Mouse (Mus musculus): Measurements from ENCODE around the gene H2-M5.
"Not testable (repeated sequence)": the region's sequence is repeated elsewhere in the genome, so short reads cannot be mapped to it uniquely, and the experiment has no call there.

Gene H2-M5

GRCm38 (mm10) chr17:36993770-36994325 lies 4.5 kb upstream of the H2-M5 start:
- DNase-seq (ENCODE audit: low spot score), result no peak

DNA sequence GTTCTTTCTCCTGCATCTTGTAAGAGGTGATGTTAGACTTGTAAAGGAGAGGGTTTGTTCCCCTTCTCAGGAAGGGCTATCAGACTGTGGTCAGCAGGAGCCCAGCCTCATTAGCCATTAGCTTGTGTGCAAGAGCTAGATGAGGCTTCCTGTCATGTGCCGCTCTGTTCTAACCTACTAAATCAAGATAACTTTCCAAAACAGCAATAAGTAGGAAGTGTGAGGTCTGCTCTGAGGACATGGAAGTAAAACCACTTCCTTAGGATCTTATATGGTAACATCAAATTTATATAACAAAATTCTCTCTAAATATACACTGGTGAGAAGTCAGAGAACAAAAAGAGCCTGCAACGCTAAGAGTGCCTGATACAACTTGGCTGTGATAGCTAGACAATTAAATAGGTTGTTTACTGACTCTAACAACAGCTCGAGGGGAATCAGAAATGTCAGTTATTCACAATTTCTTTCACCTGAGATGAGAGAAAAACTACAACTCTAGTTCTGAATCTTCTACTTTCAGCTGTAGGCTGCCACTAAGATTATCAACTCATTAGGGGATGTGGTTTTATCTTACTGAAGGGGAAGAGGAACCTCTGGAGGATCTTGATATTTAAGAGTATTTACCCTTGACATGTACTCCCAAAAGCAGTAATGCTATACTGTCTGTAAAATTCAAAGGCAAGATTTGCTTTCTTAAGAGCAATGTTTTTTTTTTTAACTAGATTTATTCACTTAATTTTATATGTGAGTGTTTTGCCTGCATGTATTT lies 3.2 kb upstream of the H2-M5 start:
- DNase-seq (ENCODE audit: low spot score), result no peak

DNA sequence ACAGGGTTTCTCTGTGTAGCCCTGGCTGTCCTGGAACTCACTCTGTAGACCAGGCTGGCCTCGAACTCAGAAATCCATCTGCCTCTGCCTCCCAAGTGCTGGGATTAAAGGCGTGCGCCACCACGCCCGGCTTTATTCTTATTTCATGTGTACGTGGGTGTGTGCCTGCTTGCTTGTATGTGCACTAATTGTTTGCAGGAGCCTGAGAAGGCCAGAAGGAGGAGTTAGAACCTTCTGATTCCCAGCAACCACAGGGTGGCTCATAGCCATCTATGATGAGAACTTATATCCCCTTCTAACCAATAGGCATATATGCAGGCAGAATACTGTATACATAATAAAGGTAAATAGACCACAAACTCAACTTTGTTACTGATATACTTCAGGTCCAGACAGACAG lies 1.3 kb upstream of the H2-M5 start:
- not testable (repeated sequence) for DNase-seq (ENCODE audit: low spot score)

- no peak for DNase-seq (ENCODE audit: low spot score)
These were observed 862 bp downstream of the H2-M5 start for GRCm38 (mm10) chr17:36988475-36988874.

DNA sequence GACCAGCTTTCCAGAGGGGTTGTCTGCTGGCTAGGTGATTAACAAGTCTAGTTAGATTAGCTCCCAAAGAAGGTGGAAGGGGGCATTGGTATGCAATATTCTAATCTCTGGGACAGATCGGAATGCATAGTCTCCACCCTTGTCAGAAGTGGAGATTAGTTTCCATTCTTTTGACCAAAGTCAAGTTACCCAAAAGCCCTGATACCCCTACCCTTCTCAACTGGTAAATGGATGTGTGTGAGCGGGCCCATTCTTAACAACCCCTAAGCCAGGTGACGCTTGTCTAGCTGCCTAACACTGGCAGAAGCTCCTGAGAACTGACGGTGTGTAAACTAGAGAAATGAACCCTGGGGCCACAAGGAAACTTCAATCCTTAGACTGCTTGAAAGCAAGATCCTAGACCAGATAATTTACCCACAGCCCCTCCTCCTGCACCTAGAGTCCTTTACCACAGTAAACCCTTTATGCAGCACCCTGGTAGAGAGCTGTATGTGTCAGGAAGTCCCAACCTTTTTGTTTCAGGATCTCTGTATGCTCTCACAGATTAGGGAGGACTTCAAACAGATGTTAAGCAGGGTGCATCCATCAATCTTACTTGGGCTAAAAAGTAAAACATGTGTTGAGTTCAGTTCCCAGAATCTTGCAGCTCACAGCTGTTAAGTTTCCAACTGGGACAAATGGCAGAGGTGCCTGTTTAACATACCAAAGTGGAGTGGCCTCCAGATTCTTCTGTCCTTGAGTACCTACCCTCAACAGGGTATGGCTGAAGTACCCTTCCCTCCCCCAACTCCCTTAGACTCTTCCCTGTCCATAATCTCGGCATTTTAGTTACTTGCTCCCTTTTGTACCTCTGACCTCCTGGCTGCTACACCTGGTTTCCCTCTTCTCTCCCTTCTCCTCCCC lies 6.8 kb downstream of the H2-M5 start:
- peak; percentile 69 for DNase-seq (ENCODE audit: low spot score)

GRCm38 (mm10) chr17:36981845-36982244 lies 7.5 kb downstream of the H2-M5 start:
- DNase-seq (ENCODE audit: low spot score), result peak; percentile 86

DNA sequence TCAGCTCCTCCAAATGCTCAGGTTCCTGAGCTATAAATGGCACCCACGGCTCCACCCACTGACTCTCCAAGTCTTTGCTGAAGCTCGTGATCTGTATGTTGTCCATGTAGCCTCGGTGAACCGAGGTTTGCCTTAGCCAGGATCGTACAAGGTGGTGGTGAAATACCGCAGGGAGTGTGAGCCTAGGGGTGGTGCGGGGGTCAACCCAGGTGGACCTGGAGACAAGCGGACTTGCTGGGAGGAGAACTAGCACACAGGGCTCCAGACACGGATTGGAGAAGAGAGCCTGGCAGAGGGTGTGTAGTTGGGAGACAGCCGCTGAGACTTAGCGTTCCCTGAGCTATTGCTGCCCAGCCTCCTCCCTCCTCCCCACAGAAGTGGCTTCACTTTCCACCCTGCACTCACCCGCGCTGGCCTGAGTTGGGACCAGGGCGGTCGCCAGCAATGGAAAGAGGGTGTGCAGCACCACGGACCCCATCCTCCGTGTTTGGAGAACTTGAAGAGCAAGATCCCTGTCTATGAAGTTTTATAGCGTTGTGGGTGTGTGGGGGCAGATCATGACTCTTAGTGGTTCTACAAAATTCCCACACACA lies 8.0 kb downstream of the H2-M5 start, which contains the start of gene 2410137M14Rik:
2410137M14Rik (minus strand) TSS at position 17 of the 593 bp plus-strand sequence.
- DNase-seq (ENCODE audit: low spot score), result peak; percentile 62

DNA sequence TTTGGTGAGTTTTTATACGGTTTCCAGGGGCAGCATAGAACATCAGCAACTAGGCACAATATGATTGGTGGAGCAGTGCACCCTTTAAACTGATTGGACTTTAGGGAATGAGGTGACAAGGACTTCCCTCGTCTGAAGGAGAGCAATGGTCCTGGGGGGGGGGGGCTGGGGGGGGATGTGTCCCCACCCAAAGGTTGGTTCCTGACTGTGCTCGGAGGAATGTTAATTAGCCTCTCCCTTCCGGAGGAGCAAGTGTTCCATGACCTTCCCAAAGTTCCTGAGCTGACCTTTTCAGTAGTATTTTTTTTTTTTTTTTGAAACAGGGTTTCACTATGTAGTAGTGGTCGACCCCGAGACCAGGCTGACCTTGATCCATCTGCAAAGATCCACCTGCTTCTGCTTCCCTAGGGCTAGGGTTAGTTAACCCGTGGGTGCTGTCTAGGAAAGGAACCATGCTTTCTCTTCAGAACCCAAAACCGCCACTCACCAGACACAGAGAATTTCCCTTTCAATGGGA lies 16.0 kb downstream of the H2-M5 start:
- DNase-seq (ENCODE audit: low spot score), result no peak

DNA sequence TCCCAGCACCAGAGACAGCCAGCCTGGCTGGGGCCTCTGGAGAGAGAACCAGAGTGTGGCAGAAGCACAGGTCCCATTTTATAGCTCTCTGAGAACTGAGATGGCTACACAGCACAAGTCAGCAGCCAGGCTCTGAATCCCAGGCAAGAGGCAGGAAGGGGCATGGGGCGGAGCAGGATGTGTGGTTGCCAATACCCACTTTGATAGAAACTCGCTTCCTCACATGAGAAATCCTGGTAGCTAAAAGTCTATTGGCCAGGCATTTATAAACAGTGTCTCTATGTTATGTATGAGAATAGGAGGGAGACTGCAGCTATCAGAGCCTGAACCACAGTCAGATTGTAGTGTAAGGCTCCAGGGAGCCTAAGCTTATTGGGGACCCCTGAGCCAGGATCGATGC lies 16.5 kb downstream of the H2-M5 start:
- DNase-seq (ENCODE audit: low spot score), result no peak

- DNase-seq (ENCODE audit: low spot score), result no peak
These were observed 18.0 kb downstream of the H2-M5 start for GRCm38 (mm10) chr17:36971172-36971850.

- no peak for DNase-seq (ENCODE audit: low spot score)
These were observed 18.9 kb downstream of the H2-M5 start for GRCm38 (mm10) chr17:36970316-36970890.

- no peak for DNase-seq (ENCODE audit: low spot score)
These were observed 22.5 kb downstream of the H2-M5 start for GRCm38 (mm10) chr17:36966875-36967274.

DNA sequence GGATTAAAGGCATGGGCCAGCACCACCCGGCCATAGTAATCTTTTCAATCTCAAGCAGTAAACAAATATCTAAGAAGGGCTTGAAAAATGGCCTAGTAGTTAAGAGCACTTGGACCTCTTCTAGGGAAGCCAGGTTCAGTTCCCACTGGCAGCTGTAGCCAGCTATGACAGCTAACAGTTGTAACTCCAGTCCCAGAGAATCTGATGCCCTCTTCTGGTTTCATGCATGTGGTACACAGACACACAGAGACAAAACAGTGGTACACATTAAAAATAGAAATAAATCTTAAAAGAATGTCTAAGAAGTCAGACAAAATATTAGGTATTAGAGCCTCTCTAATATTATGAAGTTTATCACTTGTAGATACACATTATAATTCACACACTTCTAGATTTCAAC lies 28.2 kb downstream of the H2-M5 start:
- no peak for DNase-seq (ENCODE audit: low spot score)

DNA sequence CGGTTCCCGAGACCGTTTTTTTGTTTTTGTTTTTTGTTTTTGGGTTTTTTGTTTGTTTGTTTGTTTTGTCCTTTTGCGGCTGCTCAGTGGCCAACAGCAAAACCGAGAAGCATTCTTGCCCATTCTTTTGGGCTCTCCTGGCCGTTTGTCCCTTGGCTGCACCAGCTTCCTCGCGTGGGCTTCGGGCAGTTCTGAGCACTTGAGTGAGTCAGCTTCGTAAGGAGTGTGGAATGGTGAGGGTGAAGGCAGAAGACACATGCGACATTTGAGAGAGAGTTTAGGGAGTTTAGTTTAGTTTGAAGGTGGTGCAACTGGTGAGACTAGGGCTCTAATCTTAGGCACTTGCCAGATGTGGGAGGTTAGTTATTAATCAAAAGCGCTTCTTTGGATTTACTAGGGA lies 30.5 kb downstream of the H2-M5 start:
- DNase-seq (ENCODE audit: low spot score), result no peak

DNA sequence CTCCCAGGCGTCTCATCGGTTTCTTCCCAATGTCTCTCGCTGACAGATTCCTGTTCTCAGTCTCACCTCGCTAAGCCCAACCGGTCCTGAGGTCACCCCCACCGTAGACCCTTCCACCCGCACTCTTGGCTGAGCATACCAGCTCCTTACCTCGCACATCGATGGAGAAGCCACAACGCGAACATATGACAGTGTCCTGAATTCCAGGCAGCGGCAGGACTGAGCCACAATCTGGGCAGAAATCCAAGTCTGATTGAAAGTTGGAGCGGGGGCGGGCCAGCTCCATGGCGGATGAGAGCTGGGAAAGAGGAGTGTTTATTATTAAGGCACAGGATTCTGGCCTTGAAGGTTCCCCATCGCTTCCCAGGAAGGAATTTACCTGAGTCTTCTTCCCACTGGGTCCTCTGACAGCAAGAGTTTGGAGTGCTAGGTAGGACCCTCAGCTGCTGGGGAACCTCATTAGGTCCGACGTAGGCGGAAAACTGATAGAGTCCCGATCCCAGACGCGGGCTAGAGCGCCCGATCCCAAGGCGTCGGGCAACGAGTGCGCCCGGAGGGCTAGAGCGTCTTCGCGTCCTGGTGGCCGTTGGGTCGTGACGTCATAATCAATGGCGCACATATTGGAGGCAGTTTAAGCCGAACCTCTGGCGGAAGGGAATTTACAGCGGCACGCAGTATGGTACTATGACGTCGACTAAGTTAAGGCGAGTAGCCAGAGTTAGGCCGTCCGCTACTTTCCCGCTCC lies 31.2 kb downstream of the H2-M5 start, which contains the start of the genes Znrd1 and Znrd1as:
Znrd1 (minus strand) TSS at position 561 of the 745 bp plus-strand sequence.
Znrd1as (plus strand) TSS at position 594 of the 745 bp plus-strand sequence.
- DNase-seq (ENCODE audit: low spot score), result peak; percentile 95

DNA sequence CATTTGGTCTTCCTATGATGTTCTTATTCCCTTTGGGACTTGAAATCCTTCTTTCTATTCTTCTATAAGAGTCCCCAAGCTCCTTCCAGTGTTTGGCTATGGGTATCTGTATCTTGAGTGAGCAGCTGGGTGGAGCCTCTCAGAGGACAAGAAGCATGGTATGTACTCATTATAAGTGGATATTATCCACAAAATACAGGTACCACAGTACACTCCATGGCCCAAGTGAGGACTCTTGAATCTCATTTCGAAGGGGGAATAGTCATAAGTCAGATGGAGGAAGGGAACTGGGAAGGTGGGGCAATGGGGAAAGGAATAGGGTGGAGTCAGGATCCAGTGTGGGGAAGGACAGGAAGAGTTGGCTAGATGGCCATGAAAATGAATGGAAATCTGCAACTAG lies 36.3 kb downstream of the H2-M5 start:
- no peak for DNase-seq (ENCODE audit: low spot score)

- no peak for DNase-seq (ENCODE audit: low spot score)
These were observed 36.7 kb downstream of the H2-M5 start for GRCm38 (mm10) chr17:36952631-36953030.

DNA sequence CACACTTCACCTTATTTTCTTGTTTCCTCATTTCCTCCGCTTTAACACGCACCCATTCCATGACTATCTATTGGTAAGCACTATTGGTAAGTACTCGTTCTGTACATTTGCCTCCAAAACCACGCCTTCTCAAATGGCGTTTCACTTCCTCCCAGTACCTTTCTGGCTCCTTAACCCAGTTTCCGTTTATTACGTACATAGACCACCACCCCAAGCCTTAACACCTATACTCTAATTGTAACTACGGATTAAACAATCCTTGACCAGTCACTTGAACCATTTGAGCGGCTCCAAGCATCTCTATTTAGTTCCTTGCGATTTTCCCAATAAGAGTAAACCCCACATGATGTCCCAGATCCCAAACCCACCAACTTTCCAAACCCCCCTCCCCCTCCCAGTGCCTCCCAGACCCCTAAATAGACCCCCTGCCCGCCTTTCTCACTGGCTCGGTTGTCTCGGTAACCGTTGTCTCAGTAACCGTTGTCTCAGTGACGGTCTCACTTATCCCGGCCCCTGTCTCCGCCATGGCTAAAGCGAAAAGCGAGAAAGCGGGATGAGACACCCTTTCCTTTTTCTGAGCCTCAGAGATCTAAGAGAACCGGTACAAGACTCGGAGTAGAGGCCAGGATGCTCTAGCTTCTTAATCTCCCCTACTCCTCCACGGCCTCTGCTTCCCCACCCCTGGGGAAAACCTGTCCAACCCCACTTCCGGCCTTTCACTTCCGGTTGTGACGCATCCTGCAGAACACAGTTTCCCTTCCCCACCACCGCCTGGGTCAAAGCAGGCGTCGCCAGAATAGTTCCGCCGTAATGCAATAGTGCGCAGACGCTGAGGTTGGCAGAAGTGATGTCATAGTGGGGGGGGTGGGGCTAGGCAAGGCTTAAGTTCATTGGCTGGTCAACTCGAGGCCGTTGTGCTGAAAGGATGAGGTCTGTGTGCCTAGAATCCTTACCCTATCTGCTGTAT lies 38.1 kb downstream of the H2-M5 start, which contains the start of gene Ppp1r11:
Ppp1r11 (minus strand) TSS at position 761 of the 967 bp plus-strand sequence.
- peak; percentile 97 for DNase-seq (ENCODE audit: low spot score)

- no peak for DNase-seq (ENCODE audit: low spot score)
These were observed 40.1 kb downstream of the H2-M5 start for GRCm38 (mm10) chr17:36949265-36949664.
